Mouse (Mus musculus): ENCODE data around the gene Vmn1r151. TPM values are rescaled to one million over a fixed set of nuclear protein-coding genes. Genes with fewer than 3 reads are reported as not detected.
"Not testable (repeated sequence)": the region's sequence is repeated elsewhere in the genome, so short reads cannot be mapped to it uniquely, and the experiment has no call there.

Vmn1r151 gene
- polyA plus RNA-seq (2015; fragmentation: Nextera tagmentation; extraction: Ambion mirVana), result not detected in 2 replicates

DNA sequence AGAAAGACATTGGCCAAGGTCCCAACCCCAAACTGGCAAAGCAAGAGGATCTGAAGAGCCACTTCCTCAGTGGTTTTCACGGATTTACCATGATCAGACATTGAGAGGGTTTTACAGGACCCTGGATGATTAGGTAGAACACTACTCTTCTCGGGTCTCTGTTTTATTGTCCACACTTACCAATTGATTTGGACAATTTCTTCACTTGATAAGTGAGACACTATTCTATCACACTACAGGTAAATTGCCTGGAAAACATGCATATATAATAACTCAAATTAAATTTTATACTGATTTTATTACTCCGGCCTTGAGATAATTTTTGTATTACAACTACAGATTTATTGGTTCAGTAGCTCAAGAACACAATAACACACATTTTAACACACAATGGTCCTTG is at the start of gene Vmn1r151:
TSS of gene Vmn1r151 (minus strand) at position 101 of the 400 bp plus-strand sequence.
- H3K4me1 ChIP-seq (ENCODE audit: control insufficient read depth, insufficient read depth, low read length); H3K4me3 ChIP-seq (replicated peaks; ENCODE audit: low read length); H3K27ac ChIP-seq (ENCODE audit: low read length); H3K4me2 ChIP-seq (ENCODE audit: low read depth, low read length); H3K36me3 ChIP-seq (ENCODE audit: control insufficient read depth, insufficient read depth, low read length); H3K27me3 ChIP-seq (ENCODE audit: control insufficient read depth, insufficient read depth, low read length); H3K9ac ChIP-seq (ENCODE audit: low read length); ATAC-seq (ENCODE audit: insufficient read depth, low FRiP score); H3K9me3 ChIP-seq (replicated peaks; ENCODE audit: control insufficient read depth, low read length): not testable (repeated sequence)
- 18% methylated on average over 1 of the region's 3 CpGs for WGBS

DNA sequence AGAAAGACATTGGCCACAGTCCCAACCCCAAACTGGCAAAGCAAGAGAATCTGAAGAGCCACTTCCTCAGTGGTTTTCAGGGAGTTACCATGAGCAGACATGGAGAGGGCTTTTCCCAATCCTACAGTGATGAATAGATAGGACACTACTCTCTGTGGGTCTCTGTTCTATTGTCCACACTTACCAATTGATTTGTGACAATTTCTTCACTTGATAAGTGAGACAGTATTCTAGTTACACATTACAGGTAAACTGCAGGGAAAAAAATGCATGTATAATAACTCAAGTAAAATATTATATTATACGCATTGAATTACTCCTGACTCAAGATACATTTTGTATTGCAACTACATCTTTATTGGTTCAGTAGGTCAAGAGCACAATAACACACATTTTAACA is 35.3 kb upstream of the Vmn1r151 start, which contains the start of gene Gm8677:
TSS of gene Gm8677 (minus strand) at position 101 of the 400 bp plus-strand sequence.
- not testable (repeated sequence) for H3K9ac ChIP-seq (ENCODE audit: low read length); H3K36me3 ChIP-seq (ENCODE audit: control insufficient read depth, insufficient read depth, low read length); H3K4me2 ChIP-seq (ENCODE audit: low read depth, low read length); ATAC-seq (ENCODE audit: insufficient read depth, low FRiP score); H3K27ac ChIP-seq (ENCODE audit: low read length); H3K4me3 ChIP-seq (replicated peaks; ENCODE audit: low read length); H3K4me1 ChIP-seq (ENCODE audit: control insufficient read depth, insufficient read depth, low read length); H3K27me3 ChIP-seq (ENCODE audit: control insufficient read depth, insufficient read depth, low read length); H3K9me3 ChIP-seq (replicated peaks; ENCODE audit: control insufficient read depth, low read length)
- WGBS, result no CpG with 5 or more reads among the region's 1 CpGs

DNA sequence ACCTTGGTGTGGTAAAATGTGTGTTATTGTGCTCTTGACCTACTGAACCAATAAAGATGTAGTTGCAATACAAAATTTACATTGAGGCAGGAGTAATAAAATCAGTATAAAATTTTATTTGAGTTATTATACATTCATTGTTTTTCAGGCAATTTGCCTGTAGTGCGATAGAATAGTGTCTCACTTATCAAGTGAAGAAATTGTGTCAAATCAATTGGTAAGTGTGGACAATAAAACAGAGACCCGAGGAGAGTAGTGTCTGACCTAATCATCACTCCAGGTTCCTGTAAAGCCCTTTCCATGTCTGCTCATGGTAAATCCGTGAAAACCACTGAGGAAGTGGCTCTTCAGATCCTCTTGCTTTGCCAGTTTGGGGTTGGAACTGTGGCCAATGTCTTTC is 23.2 kb upstream of the Vmn1r151 start, which contains the start of gene Vmn1r152:
TSS of gene Vmn1r152 (plus strand) at position 301 of the 400 bp plus-strand sequence.
- H3K4me3 ChIP-seq (replicated peaks; ENCODE audit: low read length); H3K4me2 ChIP-seq (ENCODE audit: low read depth, low read length); ATAC-seq (ENCODE audit: insufficient read depth, low FRiP score); H3K36me3 ChIP-seq (ENCODE audit: control insufficient read depth, insufficient read depth, low read length); H3K27ac ChIP-seq (ENCODE audit: low read length); H3K9ac ChIP-seq (ENCODE audit: low read length); H3K27me3 ChIP-seq (ENCODE audit: control insufficient read depth, insufficient read depth, low read length); H3K9me3 ChIP-seq (replicated peaks; ENCODE audit: control insufficient read depth, low read length); H3K4me1 ChIP-seq (ENCODE audit: control insufficient read depth, insufficient read depth, low read length): not testable (repeated sequence)
- no CpG with 5 or more reads among the region's 3 CpGs for WGBS

- not testable (repeated sequence) for H3K27ac ChIP-seq (ENCODE audit: low read length); H3K9ac ChIP-seq (ENCODE audit: low read length); H3K4me2 ChIP-seq (ENCODE audit: low read depth, low read length); H3K36me3 ChIP-seq (ENCODE audit: control insufficient read depth, insufficient read depth, low read length); H3K4me1 ChIP-seq (ENCODE audit: control insufficient read depth, insufficient read depth, low read length); H3K4me3 ChIP-seq (replicated peaks; ENCODE audit: low read length); ATAC-seq (ENCODE audit: insufficient read depth, low FRiP score); H3K9me3 ChIP-seq (replicated peaks; ENCODE audit: control insufficient read depth, low read length); H3K27me3 ChIP-seq (ENCODE audit: control insufficient read depth, insufficient read depth, low read length)
- WGBS, result no CpG with 5 or more reads among the region's 5 CpGs
These were observed 35.5 kb downstream of the Vmn1r151 start, which contains the start of gene Gm10665 for GRCm38 (mm10) chr7:22463975-22464374. Gm10665 (minus strand) TSS chr7:22464075.

Other genes with a start within 250 kb of the Vmn1r151 start
- gene Gm4187, start 170.0 kb downstream of the Vmn1r151 start, polyA plus RNA-seq (2015; fragmentation: Nextera tagmentation; extraction: Ambion mirVana), result not detected in 2 replicates
- gene Gm8660, start 128.6 kb downstream of the Vmn1r151 start, polyA plus RNA-seq (2015; fragmentation: Nextera tagmentation; extraction: Ambion mirVana), result not detected in 2 replicates
- not detected in 2 replicates for gene Vmn1r148, start 86.1 kb downstream of the Vmn1r151 start, polyA plus RNA-seq (2015; fragmentation: Nextera tagmentation; extraction: Ambion mirVana)
- gene Vmn1r149, start 61.4 kb downstream of the Vmn1r151 start, polyA plus RNA-seq (2015; fragmentation: Nextera tagmentation; extraction: Ambion mirVana), result not detected in 2 replicates
- gene Gm10665, start 35.6 kb downstream of the Vmn1r151 start, polyA plus RNA-seq (2015; fragmentation: Nextera tagmentation; extraction: Ambion mirVana), result not detected in 2 replicates
- not detected in 2 replicates for gene Vmn1r152, start 23.3 kb upstream of the Vmn1r151 start, polyA plus RNA-seq (2015; fragmentation: Nextera tagmentation; extraction: Ambion mirVana)
- not detected in 2 replicates for gene Gm8677, start 35.2 kb upstream of the Vmn1r151 start, polyA plus RNA-seq (2015; fragmentation: Nextera tagmentation; extraction: Ambion mirVana)
- gene Gm4201, start 65.7 kb upstream of the Vmn1r151 start, polyA plus RNA-seq (2015; fragmentation: Nextera tagmentation; extraction: Ambion mirVana), result not detected in 2 replicates
- not detected in 2 replicates for gene Gm4565, start 88.4 kb upstream of the Vmn1r151 start, polyA plus RNA-seq (2015; fragmentation: Nextera tagmentation; extraction: Ambion mirVana)
- not detected in 2 replicates for gene Vmn1r155, start 158.3 kb upstream of the Vmn1r151 start, polyA plus RNA-seq (2015; fragmentation: Nextera tagmentation; extraction: Ambion mirVana)
- not detected in 2 replicates for gene Gm8693, start 192.6 kb upstream of the Vmn1r151 start, polyA plus RNA-seq (2015; fragmentation: Nextera tagmentation; extraction: Ambion mirVana)
- gene Gm4567, start 220.0 kb upstream of the Vmn1r151 start, polyA plus RNA-seq (2015; fragmentation: Nextera tagmentation; extraction: Ambion mirVana), result not detected in 2 replicates

All from stomach, embryonic 16.5 days (tissue).